Mouse (Mus musculus) neural tube, embryonic 10.5 days (tissue): ENCODE data around the gene Zfp973.
"Not testable (repeated sequence)": the region's sequence is repeated elsewhere in the genome, so short reads cannot be mapped to it uniquely, and the experiment has no call there.

ENCODE experiments used
- DNase-seq: peaks from one replicate; pipeline ENCODE4 v3.0.0-alpha.2; 2017; ENCODE audit warnings: low spot score; ENCODE audit errors: extremely low spot score

Gene Zfp973

DNA sequence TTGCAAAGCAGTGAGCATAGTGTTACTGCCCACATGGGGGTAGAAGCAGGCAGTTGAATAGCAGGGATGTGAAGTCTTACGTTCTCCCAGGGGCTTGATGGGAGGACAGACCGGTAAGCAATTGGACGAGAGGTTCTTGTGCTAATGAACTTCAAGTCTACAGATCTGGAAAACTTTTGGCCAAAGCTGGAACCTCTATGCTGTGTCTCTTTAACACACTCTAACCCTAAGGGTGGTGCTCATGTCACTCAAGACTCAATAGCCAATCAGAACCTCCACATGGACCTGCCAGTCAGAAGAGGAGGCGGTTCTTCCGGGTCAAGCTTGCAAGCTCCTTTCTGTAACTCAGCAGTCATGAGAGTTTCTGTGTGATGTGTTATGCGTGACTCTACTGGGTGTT is at the start of gene Zfp973:
Zfp973 (plus strand) TSS at position 301 of the 400 bp plus-strand sequence.
- DNase-seq = not testable (repeated sequence)

DNA sequence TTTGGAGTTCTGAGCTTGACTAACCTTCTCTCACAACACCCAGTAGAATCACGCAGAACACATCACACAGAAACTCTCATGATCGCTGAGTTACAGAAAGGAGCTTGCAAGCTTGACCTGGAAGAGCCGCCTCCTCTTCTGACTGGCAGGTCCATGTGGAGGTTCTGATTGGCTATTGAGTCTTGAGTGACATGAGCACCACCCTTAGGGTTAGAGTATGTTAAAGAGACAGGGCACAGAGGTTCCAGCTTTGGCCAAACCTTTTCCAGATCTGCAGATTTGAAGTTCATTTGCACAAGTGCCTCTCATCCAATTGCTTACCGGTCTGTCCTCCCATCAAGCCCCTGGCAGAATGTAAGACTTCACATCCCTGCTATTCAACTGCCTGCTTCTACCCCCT is 34.1 kb upstream of the Zfp973 start, which contains the start of gene Gm14308:
Gm14308 (minus strand) TSS at position 101 of the 400 bp plus-strand sequence.
- DNase-seq = not testable (repeated sequence)

DNA sequence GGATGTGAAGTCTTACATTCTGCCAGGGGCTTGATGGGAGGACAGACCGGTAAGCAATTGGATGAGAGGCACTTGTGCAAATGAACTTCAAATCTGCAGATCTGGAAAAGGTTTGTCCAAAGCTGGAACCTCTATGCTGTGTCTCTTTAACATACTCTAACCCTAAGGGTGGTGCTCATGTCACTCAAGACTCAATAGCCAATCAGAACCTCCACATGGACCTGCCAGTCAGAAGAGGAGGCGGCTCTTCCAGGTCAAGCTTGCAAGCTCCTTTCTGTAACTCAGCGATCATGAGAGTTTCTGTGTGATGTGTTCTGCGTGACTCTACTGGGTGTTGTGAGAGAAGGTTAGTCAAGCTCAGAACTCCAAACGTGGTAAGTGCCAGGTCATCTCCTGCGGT is 37.7 kb downstream of the Zfp973 start, which contains the start of gene Gm14305:
Gm14305 (plus strand) TSS at position 278 of the 400 bp plus-strand sequence.
- DNase-seq = not testable (repeated sequence)
